Mouse (Mus musculus) forebrain, embryonic 13.5 days (tissue): Measurements from ENCODE around the gene Otud5. TPM values are rescaled to one million over a fixed set of nuclear protein-coding genes. Genes with fewer than 3 reads are reported as not detected.

Experiments
- ATAC-seq: fragments of 200-750 bp; cut with Nextera tagmentation; 2 replicates; pipeline ENCODE4 v1.8.0; 2017
- H3K27ac ChIP-seq: fragments of 300-500 bp; sonication (generic); 2 replicates; pipeline ENCODE4 v1.5.1; 2015; ENCODE audit warnings: inconsistent platforms, mild to moderate bottlenecking, moderate library complexity
- H3K27me3 ChIP-seq: fragments of 300-500 bp; sonication (generic); 2 replicates; pipeline ENCODE4 v1.6.1; 2015; ENCODE audit warnings: mild to moderate bottlenecking, inconsistent platforms
- H3K36me3 ChIP-seq: fragments of 300-500 bp; sonication (generic); 2 replicates; pipeline ENCODE4 v1.6.1; 2015; ENCODE audit warnings: mild to moderate bottlenecking, inconsistent platforms; ENCODE audit not compliant: poor library complexity, severe bottlenecking
- H3K4me1 ChIP-seq: fragments of 300-500 bp; sonication (generic); 2 replicates; pipeline ENCODE4 v1.6.1; 2015; ENCODE audit warnings: inconsistent platforms
- H3K4me2 ChIP-seq: fragments of 300-500 bp; sonication (generic); 2 replicates; pipeline ENCODE4 v1.6.1; 2015; ENCODE audit warnings: inconsistent platforms, mild to moderate bottlenecking, moderate library complexity
- H3K4me3 ChIP-seq: fragments of 300-500 bp; sonication (generic); 2 replicates; pipeline ENCODE4 v1.5.1; 2015; ENCODE audit warnings: mild to moderate bottlenecking, inconsistent platforms
- H3K9ac ChIP-seq: fragments of 300-500 bp; sonication (generic); 2 replicates; pipeline ENCODE4 v1.6.1; 2015; ENCODE audit warnings: mild to moderate bottlenecking, inconsistent platforms
- H3K9me3 ChIP-seq: fragments of 300-500 bp; sonication (generic); replicated peaks from 2 replicates; pipeline ENCODE4 v1.6.1; 2016; ENCODE audit warnings: inconsistent platforms
- WGBS: fragments of 180-500 bp; shearing (Covaris S2); methylation state at CpG from one replicate; pipeline ENCODE4 v1.1.7; 2015; 5-methylcytosine and 5-hydroxymethylcytosine counted together
- polyA plus RNA-seq: library from polyadenylated mRNA; unstranded; fragments of >200 nt; fragmentation: Nextera tagmentation; extraction: Ambion mirVana; gene quantifications from 2 replicates; pipeline ENCODE4 v1.2.1, GENCODE M21; 2015

Otud5 gene
- polyA plus RNA-seq, 1 experiment from 2014 or later = 44.9 TPM

DNA sequence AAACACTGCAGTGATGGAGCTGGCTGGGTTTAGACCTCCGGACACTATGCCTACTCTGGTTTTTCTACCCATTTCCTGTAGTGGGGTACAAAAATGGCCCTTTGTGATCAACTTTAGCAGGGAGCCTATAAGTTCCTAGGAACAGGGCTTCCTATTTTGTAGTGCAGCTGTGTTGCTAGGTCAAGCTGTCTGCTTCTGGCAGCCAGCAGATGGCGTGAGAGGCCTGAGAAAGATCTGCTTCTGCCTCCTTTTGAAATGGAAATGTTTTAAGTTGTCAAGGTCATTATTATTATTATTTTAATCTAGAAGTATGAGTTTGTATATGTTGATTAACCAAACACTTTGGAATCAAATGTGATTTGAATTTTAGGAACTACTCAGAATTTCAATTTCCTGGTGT is 13.4 kb downstream of the Otud5 start:
- Histone ChIP-seq H3K4me3 (no peak overlapping the region), H3K4me1 (no peaks in the 10 kb centered on the region), H3K36me3 (0 out of 2 replicates have a peak, but pooled peaks cover 14% of the 10 kb centered on the region), H3K27ac (no peak overlapping the region), H3K9me3 (no peaks in the 10 kb centered on the region), H3K9ac (no peak overlapping the region), H3K4me2 (no peak overlapping the region), H3K27me3 (no peaks in the 10 kb centered on the region)
- no peak for ATAC-seq
- WGBS = 53% methylated on average over 2 of the region's 2 CpGs

DNA sequence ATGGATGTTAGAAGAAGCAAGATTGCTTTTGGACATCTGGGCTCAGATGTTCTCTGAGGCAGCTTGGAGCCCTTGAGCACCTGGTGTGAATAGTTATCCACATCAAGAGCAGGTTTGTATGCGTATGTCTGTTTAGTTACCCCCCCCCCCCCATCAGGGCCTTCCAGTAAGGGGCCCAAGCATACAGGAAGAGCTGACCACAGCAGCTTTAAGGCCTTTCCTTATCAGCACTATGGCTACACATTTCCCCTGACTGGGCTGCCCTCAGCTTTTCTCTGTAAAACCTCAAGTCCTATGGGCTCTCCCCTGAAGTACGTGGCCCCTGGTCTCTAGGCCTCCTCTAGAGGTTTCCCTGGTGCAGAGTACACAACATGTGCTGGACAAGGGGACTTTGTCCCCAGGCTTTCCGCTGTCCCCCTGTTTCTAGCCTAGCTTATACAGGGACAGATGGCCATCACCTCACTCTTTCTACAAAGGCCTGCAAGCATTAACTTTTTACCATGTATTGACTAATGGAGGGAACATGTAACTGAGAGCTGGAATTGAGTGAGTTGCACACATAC is 18.1 kb downstream of the Otud5 start:
- WGBS = 75% methylated on average over 3 of the region's 3 CpGs
- no peak overlapping the region for H3K4me3 ChIP-seq
- H3K9me3 ChIP-seq = no peaks in the 10 kb centered on the region
- no peak for ATAC-seq
- H3K27ac ChIP-seq = no peak overlapping the region
- no peaks in the 10 kb centered on the region for H3K4me1 ChIP-seq
- no peak overlapping the region for H3K9ac ChIP-seq
- H3K27me3 ChIP-seq = no peaks in the 10 kb centered on the region
- H3K4me2 ChIP-seq = no peak overlapping the region
- 0 out of 2 replicates have a peak, but pooled peaks cover 5% of the 10 kb centered on the region for H3K36me3 ChIP-seq

DNA sequence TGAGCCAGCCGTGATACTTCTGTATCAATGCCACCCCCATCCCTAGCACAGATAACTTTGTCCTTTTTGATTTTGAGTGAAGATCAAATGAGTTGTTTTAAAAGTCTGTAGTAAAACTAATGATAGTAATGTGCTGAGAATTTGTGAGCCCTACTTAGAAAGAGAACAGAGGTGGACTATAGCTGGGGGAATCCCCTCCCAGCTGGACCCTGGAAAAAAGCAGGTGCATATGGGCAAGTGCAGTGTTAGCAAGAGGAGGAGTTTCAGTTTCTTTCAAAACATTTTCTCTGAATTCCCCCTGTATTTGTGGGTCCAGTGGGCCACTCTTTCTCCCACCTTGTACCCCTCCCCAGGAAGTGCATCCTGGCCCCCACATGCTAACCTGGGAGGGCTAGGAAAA is 22.0 kb downstream of the Otud5 start:
- Histone ChIP-seq H3K4me2 (no peak overlapping the region), H3K4me3 (no peak overlapping the region), H3K27me3 (no peaks in the 10 kb centered on the region), H3K9ac (no peak overlapping the region), H3K4me1 (no peaks in the 10 kb centered on the region), H3K9me3 (no peaks in the 10 kb centered on the region), H3K36me3 (peaks cover 14% of the 10 kb centered on the region; the same call in 1 of the 2 replicates), H3K27ac (no peak overlapping the region)
- WGBS = 88% methylated on average over 1 of the region's 1 CpGs
- no peak for ATAC-seq

DNA sequence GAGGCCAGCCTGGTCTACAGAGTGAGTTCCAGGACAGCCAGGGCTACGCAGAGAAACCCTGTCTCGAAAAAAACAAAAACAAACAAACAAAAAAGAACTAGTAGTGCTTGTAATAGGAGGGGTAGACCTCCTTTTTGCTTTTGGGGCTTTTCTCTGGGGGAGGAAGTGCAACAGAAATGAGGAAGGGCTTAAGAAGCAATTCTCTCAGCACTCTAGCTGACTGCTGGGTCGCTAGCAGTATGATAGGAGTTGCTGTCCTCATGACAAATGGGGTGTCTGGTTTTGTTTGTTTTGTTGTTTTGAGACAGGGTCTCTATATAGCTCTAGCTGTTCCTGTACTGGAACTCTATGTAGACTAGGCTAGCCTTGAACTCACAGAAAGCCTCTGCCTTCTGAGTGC is 23.4 kb downstream of the Otud5 start:
- no peaks in the 10 kb centered on the region for H3K9me3 ChIP-seq
- 79% methylated on average over 3 of the region's 3 CpGs for WGBS
- H3K27me3 ChIP-seq = no peaks in the 10 kb centered on the region
- H3K4me2 ChIP-seq = no peak overlapping the region
- peaks cover 1% of the 10 kb centered on the region; the same call in 1 of the 2 replicates for H3K4me1 ChIP-seq
- H3K4me3 ChIP-seq = no peak overlapping the region
- no peak overlapping the region for H3K9ac ChIP-seq
- no peak for ATAC-seq
- H3K36me3 ChIP-seq = peaks cover 14% of the 10 kb centered on the region; the same call in 1 of the 2 replicates
- no peak overlapping the region for H3K27ac ChIP-seq

DNA sequence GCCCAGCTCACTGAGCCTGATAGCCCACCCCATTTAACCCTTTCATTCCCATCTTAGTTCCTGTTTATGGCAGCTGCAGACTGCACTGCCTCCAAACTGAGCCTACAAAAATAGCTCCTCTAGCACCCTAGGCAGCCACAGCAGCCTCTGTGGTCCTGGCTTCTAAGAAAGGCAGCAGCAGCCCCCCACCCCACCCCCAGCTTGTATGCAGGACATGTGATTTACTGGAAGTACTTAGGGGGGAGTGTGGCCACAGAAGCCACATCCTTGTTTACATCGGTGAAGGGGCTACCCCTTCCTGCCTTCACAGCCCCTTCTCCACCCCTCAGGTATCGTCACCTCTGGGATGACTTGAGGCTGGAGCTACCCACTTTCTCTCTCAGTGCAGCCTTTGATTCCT is 24.2 kb downstream of the Otud5 start:
- no peak overlapping the region for H3K4me2 ChIP-seq
- no peak overlapping the region for H3K9ac ChIP-seq
- no peak for ATAC-seq
- WGBS = 74% methylated on average over 2 of the region's 2 CpGs
- no peaks in the 10 kb centered on the region for H3K9me3 ChIP-seq
- H3K36me3 ChIP-seq = peaks cover 14% of the 10 kb centered on the region; the same call in 1 of the 2 replicates
- H3K4me1 ChIP-seq = peaks cover 8% of the 10 kb centered on the region; the same call in 1 of the 2 replicates
- no peak overlapping the region for H3K27ac ChIP-seq
- no peaks in the 10 kb centered on the region for H3K27me3 ChIP-seq
- H3K4me3 ChIP-seq = no peak overlapping the region

DNA sequence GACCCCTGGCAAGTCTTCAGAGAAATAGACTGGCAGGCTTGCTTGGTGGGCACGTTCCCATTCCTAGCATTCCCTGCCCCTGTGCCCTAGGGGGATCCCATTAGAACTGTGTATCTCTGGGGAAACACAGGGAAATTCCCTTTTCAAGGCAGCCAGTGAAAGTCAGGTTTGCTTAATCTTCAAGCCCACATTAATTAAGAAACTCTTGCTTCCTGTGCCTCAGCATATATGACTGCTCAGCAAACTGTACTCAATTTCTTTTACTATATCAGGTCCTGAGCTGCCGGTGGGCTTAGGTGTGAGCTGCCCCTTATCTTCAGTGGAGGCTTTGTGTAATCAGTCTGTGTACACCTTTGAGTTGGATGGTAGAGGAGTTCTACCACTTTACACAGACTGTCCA is 24.6 kb downstream of the Otud5 start:
- WGBS = 66% methylated on average over 2 of the region's 2 CpGs
- no peak overlapping the region for H3K27ac ChIP-seq
- no peak for ATAC-seq
- H3K4me1 ChIP-seq = peaks cover 8% of the 10 kb centered on the region; the same call in 1 of the 2 replicates
- no peak overlapping the region for H3K9ac ChIP-seq
- peaks cover 14% of the 10 kb centered on the region; the same call in 1 of the 2 replicates for H3K36me3 ChIP-seq
- H3K9me3 ChIP-seq = no peaks in the 10 kb centered on the region
- no peak overlapping the region for H3K4me2 ChIP-seq
- H3K27me3 ChIP-seq = no peaks in the 10 kb centered on the region
- no peak overlapping the region for H3K4me3 ChIP-seq

DNA sequence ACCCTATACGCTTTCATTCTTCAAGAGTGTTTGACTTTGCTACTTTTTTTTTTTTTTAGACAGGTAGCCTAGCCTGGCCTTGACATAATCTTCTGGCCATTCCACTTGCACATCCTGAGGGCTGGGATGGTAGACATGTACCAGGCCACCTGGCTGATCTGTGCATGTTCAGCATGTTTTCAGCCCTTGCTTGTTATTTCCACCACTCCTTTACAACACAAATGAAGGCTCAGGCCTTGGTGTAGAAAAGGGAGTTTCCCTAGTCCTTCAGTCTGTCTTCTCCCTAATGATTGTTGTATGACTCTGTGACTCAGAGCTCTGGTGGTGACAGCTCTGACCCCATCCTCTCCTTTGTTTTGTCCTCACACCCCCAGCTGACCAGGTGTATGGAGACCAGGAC is 26.0 kb downstream of the Otud5 start:
- Histone ChIP-seq H3K4me3 (no peak overlapping the region), H3K27me3 (no peaks in the 10 kb centered on the region), H3K9me3 (no peaks in the 10 kb centered on the region), H3K9ac (no peak overlapping the region), H3K4me1 (peaks cover 8% of the 10 kb centered on the region; the same call in 1 of the 2 replicates), H3K4me2 (no peak overlapping the region), H3K36me3 (peaks cover 18% of the 10 kb centered on the region), H3K27ac (no peak overlapping the region)
- ATAC-seq = no peak
- 95% methylated on average over 1 of the region's 1 CpGs for WGBS

DNA sequence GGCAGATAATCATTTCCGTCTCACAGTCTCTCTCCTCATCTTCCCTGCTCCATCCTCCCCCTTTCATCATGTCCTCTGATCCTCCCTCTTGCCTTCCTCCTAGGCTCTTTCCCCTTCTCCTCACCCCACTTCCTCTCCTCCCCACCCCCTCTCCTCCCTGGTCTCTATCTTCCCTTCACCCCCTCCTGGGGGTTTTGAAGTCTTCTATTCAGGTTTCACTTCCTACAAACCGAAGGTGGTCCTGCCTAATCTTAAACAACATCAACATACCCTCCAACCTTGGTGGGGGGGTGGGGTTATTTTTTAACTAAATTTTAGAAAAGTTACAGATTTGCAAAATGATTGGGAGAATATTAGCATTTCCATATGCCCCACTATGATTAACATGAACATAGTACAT is 27.3 kb downstream of the Otud5 start:
- Histone ChIP-seq H3K27ac (no peak overlapping the region), H3K27me3 (no peaks in the 10 kb centered on the region), H3K4me3 (no peak overlapping the region), H3K36me3 (peaks cover 28% of the 10 kb centered on the region), H3K4me1 (peaks cover 8% of the 10 kb centered on the region; the same call in 1 of the 2 replicates), H3K9ac (no peak overlapping the region), H3K4me2 (no peak overlapping the region), H3K9me3 (0 out of 2 replicates have a peak, but pooled peaks cover 3% of the 10 kb centered on the region)
- 27% methylated on average over 2 of the region's 2 CpGs for WGBS
- no peak for ATAC-seq

DNA sequence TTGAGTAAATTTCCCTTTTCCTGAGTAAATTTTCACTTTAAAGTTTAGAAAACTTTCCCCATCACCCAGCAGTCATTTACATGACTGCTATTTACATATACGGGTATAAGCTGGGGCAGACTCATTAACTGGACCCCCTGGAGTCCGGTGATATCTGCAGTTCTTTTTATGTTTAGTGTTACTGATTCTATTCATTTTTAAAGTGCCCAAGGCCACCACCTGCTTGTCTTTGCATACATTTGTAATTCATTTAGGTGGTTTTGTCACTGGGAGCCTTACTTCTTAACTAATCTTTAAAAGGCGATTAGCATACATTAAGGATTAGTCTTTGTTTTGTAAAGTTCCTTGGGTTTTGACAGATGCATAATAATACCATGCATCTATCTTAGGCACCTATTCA is 28.7 kb downstream of the Otud5 start:
- Histone ChIP-seq H3K27me3 (no peaks in the 10 kb centered on the region), H3K9me3 (0 out of 2 replicates have a peak, but pooled peaks cover 3% of the 10 kb centered on the region), H3K9ac (no peak overlapping the region), H3K4me2 (no peak overlapping the region), H3K36me3 (peaks cover 41% of the 10 kb centered on the region), H3K27ac (no peak overlapping the region), H3K4me1 (peaks cover 8% of the 10 kb centered on the region; the same call in 1 of the 2 replicates), H3K4me3 (no peak overlapping the region)
- no peak for ATAC-seq
- 20% methylated on average over 3 of the region's 3 CpGs for WGBS

DNA sequence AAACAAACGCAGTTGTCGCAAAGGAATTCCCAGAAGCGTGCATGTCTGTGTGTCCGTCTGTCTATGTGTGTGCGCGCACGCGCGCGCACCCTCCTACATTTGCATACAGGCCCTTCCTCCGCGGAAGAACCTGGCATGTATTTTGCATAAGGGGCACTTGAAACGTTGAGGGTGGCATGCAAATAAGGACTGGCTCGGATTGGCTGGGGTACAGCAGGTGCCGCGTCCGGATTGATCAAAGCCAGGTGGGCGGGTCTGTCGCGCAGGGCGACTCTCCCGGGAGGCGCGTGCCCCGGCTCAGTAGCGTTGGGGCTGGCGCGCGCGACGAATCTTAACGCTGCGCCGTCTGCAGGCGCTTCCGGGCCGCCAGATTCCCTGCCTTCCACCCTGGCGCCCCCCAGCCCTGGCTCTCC is 36.8 kb downstream of the Otud5 start, which contains the start of gene Pim2:
Gene Pim2, plus strand, starts transcription at position 256 of the 413 bp plus-strand sequence.
- ATAC-seq = peak; percentile 93
- H3K4me1 ChIP-seq = peaks cover 10% of the 10 kb centered on the region; the same call in 1 of the 2 replicates
- H3K27ac ChIP-seq = no peak within 1 kb of the TSS; the same call in 1 of the 2 replicates
- no peaks in the 10 kb centered on the region for H3K27me3 ChIP-seq
- H3K9me3 ChIP-seq = no peaks in the 10 kb centered on the region
- H3K4me2 ChIP-seq = peak within 1 kb of the TSS; percentile 85
- H3K9ac ChIP-seq = peak within 1 kb of the TSS; percentile 68
- peaks cover 19% of the 10 kb centered on the region for H3K36me3 ChIP-seq
- H3K4me3 ChIP-seq = peak within 1 kb of the TSS; percentile 49
- WGBS = 14% methylated on average over 31 of the region's 38 CpGs

DNA sequence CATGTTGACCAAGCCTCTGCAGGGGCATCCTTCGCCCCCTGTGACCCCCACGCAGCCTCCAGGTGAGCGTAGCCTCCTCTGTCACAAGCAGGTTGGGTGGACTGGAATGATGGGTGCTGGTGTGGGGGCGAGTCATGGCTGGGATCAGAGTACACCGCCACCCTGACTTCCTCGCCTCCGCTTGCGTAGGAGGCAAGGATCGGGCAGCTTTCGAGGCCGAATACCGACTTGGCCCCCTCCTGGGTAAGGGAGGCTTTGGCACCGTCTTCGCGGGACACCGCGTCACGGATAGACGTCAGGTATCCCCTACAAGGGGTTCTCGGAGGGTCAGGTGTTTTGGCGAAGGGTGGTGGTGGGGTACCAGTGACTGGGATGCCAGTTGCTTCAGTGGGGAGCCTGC is 37.3 kb downstream of the Otud5 start:
- Histone ChIP-seq H3K4me3 (peak overlapping the region; percentile 49), H3K36me3 (peaks cover 16% of the 10 kb centered on the region), H3K4me1 (peaks cover 10% of the 10 kb centered on the region; the same call in 1 of the 2 replicates), H3K9ac (peak overlapping the region; percentile 68), H3K27ac (no peak overlapping the region), H3K27me3 (no peaks in the 10 kb centered on the region), H3K4me2 (peak overlapping the region; percentile 85), H3K9me3 (no peaks in the 10 kb centered on the region)
- ATAC-seq = peak; percentile 42
- WGBS = 18% methylated on average over 21 of the region's 21 CpGs

DNA sequence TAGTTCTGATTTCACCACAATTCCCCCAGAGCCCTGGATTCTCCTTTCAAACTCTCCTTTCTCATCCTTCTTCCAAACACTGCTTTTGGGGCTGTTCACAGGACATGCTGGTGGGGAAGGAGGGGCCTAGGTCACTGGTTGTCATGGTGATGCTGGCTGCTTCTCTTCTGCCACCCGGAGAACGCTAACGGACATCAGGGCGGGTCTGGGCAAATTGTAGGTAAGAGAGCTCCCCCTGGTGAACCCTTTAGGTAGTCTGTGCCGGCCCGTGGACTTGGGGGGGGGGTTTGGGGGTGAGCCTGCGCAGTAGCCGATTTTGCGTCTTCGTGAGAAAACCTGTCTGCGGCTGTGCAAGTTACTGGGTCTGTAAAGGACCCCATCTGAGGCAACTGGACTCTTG is 38.7 kb downstream of the Otud5 start:
- no peak overlapping the region for H3K27ac ChIP-seq
- 0 out of 2 replicates have a peak, but pooled peaks cover 3% of the 10 kb centered on the region for H3K36me3 ChIP-seq
- no peaks in the 10 kb centered on the region for H3K27me3 ChIP-seq
- no peaks in the 10 kb centered on the region for H3K9me3 ChIP-seq
- peaks cover 12% of the 10 kb centered on the region for H3K4me1 ChIP-seq
- H3K9ac ChIP-seq = no peak overlapping the region
- H3K4me2 ChIP-seq = peak overlapping the region; percentile 85
- peak overlapping the region; percentile 49 for H3K4me3 ChIP-seq
- 13% methylated on average over 11 of the region's 11 CpGs for WGBS
- ATAC-seq = peak; percentile 44
